Mouse (Mus musculus): ENCODE data around the gene Ces1g.

DNA sequence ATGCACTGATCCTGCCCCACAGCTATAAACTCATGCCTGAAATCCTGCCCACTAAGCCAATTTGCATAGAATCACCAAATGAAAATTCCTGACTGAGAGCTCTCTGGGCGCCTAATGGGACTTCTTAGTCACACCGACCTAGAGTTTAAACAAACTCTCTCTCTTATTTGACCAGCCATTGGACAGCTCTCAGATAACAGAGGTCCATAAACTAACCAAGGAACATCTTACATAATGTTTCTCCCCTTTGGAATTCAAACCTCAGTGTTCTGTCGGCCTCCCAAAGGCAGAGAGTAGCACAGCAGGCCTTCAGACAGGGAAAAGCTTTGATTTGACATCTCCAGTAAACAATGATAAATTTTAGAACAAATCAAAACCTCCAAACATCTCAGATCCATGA, at the start of gene Ces1g:
- TF ChIP-seq CTCF (IDR thresholded peaks at IDR 0.05): no peak
- TF ChIP-seq EP300 (IDR thresholded peaks at IDR 0.05): no peak

Data from lung, postnatal 0 days (tissue).